Mouse (Mus musculus) spleen, postnatal 10 days (tissue): Measurements from ENCODE around the gene Lrrtm3.

Experiments used
- DNase-seq, 2 experiments: peaks; one replicate each; pipeline ENCODE4 v3.0.0; 2021 to 2022; ENCODE audit warnings: low spot score in 2 of 2

The Lrrtm3 gene

DNA sequence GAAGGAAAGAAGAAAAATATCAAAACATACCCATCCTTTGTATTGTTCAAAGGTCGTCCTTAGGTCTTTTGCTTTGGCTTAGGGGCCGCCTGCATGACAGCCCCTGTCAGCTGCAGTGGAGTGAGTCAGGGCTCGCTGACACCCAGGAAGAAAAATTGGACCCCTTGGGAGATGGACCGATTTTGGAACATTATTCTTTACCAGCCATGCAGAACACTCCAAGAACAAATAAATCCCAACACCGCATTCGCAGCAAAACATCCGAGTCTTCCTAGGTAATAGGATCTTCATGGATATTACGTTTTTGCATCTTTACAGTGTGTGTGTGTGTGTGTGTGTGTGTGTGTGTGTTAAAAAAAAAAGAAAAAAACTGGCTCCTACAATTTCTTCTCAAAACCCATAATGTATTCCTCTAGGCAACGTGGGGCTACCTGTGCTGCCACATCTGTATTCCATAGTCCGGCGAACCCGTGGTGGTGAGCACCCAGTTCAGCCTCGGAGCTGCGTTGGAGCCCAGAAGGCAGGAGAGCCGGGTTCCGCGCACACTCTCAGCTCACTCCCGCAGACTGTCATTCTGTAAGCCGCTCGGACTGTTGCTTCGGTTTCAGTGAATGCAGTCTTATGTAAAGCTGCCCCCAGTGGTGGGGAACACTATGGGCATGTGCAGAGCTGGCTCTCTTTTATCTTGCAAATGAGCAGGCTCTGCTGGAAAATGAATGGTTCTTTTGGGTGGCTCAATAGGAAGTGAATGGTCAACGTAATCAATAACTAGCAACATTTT lies at the start of gene Lrrtm3:
Lrrtm3 (minus strand) TSS at position 598 of the 781 bp plus-strand sequence.
- DNase-seq, result no peak

DNA sequence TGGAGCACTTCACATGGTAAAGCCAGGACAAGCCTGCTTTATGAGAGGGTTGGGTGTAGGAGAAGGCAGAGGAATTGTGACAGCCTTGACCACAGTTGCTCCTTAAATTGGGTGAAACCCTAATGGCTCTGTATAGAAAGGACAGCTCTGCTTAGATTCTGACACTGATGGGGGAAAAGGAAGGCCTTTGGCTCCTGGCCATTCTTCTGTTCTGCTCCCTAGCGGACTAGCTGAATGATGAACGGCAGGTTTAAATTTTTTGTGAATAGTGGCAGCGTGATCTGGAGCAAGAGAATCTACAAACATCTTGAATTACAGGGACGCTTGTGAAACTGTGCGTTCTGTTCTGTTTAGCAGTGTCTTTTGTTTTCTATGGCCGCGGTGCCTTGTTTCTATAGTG lies 45.4 kb upstream of the Lrrtm3 start:
- DNase-seq, result no peak

DNA sequence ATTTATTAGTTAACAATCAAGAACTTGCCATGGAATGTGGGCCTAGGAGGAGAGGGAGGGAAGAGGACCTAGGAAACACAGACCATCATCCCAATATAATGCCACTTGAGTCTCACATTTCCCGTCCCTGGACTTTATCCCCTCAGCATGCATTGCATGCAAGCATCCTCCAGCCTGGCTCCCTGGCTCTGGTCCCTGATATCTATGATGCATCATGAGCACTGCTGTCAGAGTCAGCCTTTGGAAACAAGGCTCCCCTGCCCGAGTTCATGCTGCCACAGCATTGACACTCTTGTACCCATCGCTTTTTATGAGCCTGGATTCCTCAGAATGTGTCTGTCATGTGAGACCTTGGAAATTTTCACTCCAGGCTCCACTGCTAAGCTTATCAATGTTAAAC lies 43.4 kb upstream of the Lrrtm3 start:
- DNase-seq, result no peak

DNA sequence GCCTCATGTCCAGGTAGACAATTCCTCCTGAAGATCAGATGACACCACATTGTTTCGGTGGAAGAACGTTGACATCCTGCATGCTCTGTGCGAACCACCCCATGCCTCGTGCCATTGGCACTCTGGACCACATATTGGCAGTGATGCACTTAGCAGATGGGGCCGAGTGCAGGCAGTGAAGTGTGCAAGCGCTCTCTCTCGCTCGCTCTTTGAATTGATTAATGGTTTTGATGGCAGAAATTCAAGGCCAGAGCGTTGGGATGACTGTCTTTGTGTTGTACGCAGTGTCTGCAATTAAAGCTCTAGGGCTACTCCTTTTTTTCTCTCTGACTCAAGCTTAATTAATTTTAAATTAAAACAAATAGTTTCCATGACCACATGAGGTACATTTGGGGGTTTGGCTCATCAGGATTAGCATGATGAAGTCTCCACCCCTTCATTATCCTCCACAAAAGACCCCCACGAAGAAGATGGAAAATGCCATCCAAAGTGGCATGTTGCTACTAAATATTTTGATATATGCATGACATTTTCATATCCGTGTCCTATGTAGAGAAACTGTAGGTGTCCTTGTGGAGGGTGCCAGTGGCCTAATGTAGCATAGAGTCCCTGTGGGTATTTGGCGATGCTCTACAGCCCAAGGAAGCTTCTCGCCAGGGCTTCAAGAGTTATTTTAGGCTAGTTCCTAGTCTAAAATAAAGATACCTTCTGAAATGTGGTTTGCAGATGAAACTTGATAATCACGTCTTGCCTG lies 40.5 kb upstream of the Lrrtm3 start:
- no peak for DNase-seq

GRCm38 (mm10) chr10:64118833-64119232 lies 28.8 kb upstream of the Lrrtm3 start:
- DNase-seq, result no peak

- no peak for DNase-seq
Observed at GRCm38 (mm10) chr10:64115246-64115645, 25.2 kb upstream of the Lrrtm3 start.

DNA sequence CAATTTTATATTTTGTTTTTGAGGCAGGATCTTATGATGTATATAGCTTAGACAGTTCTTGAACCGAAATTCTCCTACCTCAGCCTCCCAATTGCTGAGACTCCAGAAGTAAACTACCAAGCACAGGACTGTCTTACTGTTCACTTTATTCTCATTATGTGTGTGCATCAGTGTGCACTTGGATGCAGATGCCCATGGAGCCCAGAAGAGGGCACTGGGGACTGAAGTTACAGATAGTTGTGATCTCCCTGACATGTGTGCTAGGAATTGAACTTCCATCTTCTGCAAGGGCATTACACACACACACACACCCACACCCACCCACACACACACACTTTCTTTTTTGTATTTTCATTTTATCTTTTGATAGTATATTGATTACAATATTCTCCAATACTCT lies 6.5 kb upstream of the Lrrtm3 start:
- DNase-seq, result no peak

GRCm38 (mm10) chr10:64088774-64089460 lies 1.2 kb downstream of the Lrrtm3 start:
- no peak for DNase-seq

DNA sequence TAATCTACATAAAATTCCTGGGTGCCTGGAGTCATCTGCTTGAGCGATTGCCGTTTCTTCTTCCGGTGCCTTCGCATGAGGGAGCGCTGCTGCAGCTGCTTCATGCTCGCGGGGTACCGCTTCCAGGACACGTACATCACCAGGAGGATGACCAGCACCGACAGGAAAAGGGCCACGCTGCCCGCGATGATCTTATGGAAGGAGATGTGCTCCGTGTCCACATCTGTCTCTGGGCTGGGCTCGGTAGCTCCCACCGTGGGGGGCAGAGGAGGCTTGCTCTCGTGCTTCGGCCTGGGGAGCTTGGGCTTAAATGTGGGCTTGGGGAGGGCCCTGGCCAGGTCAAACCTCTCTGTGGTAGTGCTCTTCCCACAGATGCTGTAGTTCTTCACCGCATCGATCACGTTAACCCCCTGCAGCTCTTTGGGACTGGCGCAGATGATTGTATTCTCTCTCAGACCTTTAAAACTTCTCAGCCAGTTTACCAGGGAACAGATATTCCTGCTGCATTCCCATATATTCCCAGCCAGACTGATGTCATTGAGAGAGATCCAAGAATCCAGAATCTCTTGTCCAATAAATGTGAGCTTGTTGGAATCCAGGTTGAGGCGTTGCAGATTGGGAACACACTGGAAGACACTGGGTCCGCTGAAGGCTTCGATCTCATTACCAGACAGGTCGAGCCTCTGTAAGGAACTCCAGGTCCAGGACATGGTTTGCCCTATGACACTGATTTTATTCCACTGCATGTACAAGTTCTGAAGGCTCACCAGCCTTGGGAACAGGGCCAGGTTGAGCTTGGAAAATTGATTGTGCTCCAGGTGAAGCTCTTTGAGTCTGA lies 1.9 kb downstream of the Lrrtm3 start:
- no peak for DNase-seq

DNA sequence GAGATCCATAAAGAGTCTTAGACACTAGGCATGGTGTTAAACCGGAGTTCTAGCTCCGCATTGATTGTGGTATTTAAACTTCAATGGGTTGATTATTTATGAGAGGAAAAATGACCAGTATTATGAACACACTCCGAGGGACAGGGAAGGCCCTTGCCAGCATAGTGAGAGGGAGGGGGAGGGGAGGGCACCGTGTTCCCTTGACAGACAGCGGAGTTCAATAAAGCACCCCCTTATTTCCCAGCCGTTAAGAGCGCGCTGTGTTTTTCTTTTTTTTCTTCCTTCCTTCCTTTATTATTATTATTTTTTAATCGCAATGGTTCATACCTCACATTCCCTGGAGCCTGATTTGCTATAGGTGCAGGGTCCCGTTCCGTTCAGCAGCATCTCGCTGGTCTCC lies 2.6 kb downstream of the Lrrtm3 start:
- DNase-seq, result no peak

DNA sequence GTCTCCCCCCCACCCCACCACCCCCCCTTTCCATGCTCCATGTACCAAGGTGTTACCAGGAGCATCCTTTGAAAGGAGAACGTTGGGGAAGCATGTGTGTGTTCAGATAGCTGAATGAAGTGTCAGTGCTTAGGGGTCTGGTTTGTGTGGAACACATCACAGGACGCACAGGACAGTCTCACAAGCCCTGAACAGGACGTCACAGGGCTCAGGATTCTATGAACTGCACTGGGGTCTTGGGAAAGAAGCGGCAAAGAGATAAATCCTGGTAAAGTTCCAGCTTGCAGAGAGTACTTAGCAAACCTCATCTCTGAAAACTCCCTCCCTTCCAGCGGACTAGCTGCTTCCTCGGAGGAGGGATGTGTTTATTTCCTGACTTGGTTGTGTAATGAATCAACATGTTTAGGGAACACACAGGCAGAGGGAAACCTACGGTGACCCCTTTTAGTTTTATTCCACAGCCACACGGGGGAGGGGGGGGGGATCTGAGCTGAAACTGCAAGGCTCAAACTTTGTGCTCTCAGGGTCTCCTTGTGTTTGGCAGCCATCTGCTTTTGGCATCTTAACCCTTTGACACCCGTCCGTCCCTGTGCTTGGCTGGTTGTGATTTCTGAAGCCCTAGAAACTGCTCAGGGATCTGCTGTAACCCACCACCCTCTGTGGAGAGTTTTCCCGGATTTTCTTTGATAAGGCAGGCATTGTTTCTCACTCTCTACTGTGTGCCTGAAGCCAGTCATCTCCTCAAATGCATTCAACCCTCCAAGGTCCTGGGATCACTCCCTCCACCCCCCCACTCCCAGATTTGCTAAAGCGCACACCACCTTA lies 3.3 kb downstream of the Lrrtm3 start:
- DNase-seq, result no peak

GRCm38 (mm10) chr10:64086183-64086566 lies 3.9 kb downstream of the Lrrtm3 start:
- DNase-seq, result no peak

DNA sequence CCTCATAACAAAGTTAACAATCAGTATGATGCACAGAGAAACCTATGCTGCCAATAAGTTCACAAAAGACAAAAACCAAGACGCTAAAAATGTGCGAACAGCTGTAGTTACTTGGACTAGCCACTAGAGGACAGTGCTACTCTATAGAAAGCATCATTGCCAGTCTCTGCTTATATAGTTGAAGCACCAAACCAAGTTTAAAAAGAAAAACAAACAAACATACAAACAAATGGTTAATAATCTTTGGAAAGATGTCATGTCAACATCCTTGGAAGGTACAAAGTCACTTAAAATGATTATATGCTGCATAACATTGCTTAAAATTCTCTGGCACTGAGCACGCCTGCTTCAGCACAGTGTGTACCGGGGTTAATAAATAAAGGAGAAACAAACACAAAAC lies 5.6 kb downstream of the Lrrtm3 start:
- DNase-seq, result no peak

- DNase-seq, result no peak
Observed at GRCm38 (mm10) chr10:64083813-64084212, 6.3 kb downstream of the Lrrtm3 start.

- DNase-seq, result no peak
Observed at GRCm38 (mm10) chr10:64082345-64082744, 7.7 kb downstream of the Lrrtm3 start.

GRCm38 (mm10) chr10:64076410-64077052 lies 13.5 kb downstream of the Lrrtm3 start:
- no peak for DNase-seq

GRCm38 (mm10) chr10:64075944-64076343 lies 14.1 kb downstream of the Lrrtm3 start:
- DNase-seq, result no peak

DNA sequence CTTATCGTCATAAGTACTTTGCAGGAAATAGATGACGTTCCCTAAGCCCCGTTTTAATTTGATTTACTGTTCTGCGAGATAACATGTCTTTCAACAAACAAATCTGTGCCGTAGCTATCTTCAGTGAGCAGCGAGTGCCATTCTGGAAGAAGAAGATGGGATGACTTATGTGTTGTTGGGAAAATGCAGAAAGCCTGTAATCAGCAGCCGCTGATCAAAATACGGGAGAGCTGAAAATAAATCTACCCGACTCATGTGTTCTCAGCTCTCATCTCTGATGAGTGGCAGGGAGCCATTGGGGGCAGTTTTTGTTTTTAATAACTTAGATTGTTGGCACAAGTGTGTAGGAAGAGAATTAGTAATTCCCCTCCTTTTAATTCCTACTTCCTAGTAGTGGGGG lies 26.4 kb downstream of the Lrrtm3 start:
- no peak for DNase-seq

- DNase-seq, result no peak
Observed at GRCm38 (mm10) chr10:64049946-64050345, 40.1 kb downstream of the Lrrtm3 start.

- no peak for DNase-seq
Observed at GRCm38 (mm10) chr10:64049151-64049550, 40.9 kb downstream of the Lrrtm3 start.
